Mouse (Mus musculus): ENCODE data around the gene Cltc. TPM values are rescaled to one million over a fixed set of nuclear protein-coding genes. Genes with fewer than 3 reads are reported as not detected.
"Not testable (repeated sequence)": the region's sequence is repeated elsewhere in the genome, so short reads cannot be mapped to it uniquely, and the experiment has no call there.

Cltc gene
- polyA plus RNA-seq, 1 experiment: 11.1 TPM

DNA sequence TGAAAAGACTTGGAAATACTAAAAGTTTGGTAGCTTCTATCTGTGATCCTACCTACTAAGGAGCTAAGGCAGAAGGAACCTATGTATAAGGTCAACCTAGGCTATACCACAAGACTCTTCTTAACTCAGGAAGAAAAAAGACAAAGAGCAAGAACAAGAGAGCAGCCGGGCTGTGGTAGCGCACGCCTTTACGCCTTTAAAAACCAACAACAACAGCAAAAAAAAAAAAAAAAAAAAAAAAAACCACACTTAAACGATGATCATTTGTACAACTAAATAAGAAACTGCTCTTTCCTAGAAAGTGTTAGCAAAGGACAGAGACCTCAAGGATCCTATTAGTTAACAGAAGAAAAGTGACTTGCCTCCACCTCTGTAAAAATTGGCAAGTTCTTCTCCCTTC, 15.9 kb downstream of the Cltc start:
- Histone ChIP-seq H3K4me3 (replicated peaks) (no peak overlapping the region), H3K4me1 (peaks cover 75% of the 10 kb centered on the region), H3K36me3 (replicated peaks; ENCODE audit: low read length) (peaks cover 35% of the 10 kb centered on the region), H3K9me3 (no peaks in the 10 kb centered on the region), H3K27me3 (replicated peaks) (no peaks in the 10 kb centered on the region)
- no peak for TF ChIP-seq GATA1 (IDR thresholded peaks at IDR 0.05; ENCODE audit: borderline replicate concordance, low read length)

DNA sequence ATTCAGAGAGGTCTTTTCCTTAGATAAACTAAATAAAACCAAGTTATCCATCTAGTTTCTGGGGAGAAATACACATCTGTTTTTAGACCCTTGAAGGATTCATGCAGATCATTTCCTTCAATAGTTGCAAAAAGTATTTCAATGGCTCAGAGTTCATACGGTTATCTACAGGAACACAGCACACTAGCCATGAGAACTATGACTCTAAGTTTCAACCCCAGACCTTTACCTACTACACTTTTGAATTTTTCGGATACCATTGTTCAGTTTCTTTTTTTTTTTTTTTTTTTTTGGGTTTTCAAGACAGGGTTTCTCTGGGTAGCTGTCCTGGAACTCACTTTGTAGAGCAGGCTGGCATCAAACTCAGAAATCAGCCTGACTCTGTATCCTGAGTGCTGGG, 17.9 kb downstream of the Cltc start:
- Histone ChIP-seq H3K4me3 (replicated peaks) (no peak overlapping the region), H3K9me3 (no peaks in the 10 kb centered on the region), H3K27me3 (replicated peaks) (no peaks in the 10 kb centered on the region), H3K4me1 (peaks cover 63% of the 10 kb centered on the region), H3K36me3 (replicated peaks; ENCODE audit: low read length) (peaks cover 46% of the 10 kb centered on the region)
- TF ChIP-seq GATA1 (IDR thresholded peaks at IDR 0.05; ENCODE audit: borderline replicate concordance, low read length): no peak
- no peak for TF ChIP-seq FLI1 (IDR thresholded peaks at IDR 0.05; ENCODE audit: low read length)

DNA sequence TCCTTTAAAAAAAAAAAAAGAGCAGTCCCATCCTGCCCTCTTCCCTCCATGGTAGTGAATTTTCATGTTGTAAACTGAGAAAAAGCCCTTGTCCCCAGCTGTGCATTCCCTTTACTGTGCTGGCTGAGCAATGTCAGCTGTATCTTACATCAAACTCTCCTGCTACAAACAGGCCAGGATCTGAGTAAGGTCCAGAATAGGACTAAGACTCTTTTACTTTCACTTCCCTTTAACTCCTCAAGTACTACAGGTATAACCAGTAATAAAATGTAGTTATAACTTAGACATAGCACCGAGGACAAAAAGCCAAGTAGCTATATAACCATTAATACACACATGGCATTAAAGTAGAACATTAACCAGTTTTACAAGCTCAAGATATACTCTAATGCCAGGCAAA, 18.4 kb downstream of the Cltc start:
- Histone ChIP-seq H3K27me3 (replicated peaks) (no peaks in the 10 kb centered on the region), H3K4me3 (replicated peaks) (peak overlapping the region; percentile 62), H3K4me1 (peaks cover 64% of the 10 kb centered on the region), H3K9me3 (no peaks in the 10 kb centered on the region), H3K36me3 (replicated peaks; ENCODE audit: low read length) (peaks cover 51% of the 10 kb centered on the region)
- TF ChIP-seq FLI1 (IDR thresholded peaks at IDR 0.05; ENCODE audit: low read length) (no peak), GATA1 (IDR thresholded peaks at IDR 0.05; ENCODE audit: borderline replicate concordance, low read length) (no peak)

DNA sequence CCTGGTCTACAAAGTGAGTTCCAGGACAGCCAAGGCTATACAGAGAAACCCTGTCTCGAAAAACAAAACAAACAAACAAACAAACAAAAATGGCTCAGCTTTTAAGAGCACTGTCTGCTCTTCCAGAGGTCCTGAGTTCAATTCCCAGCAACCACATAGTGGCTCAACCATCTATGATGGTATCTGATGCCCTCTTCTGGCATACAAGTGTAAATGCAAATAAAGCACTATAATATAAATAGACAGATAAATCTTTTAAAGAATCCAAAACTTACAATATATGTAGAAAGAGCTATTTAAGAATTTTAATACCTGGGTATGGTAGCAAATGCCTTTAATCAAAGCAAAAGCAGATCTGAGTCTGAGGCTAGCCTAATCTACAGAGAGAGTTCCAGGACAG, 19.1 kb downstream of the Cltc start:
- H3K27me3 ChIP-seq (replicated peaks); H3K4me3 ChIP-seq (replicated peaks); H3K9me3 ChIP-seq: not testable (repeated sequence)
- Histone ChIP-seq H3K36me3 (replicated peaks; ENCODE audit: low read length) (peaks cover 58% of the 10 kb centered on the region), H3K4me1 (peaks cover 60% of the 10 kb centered on the region)

DNA sequence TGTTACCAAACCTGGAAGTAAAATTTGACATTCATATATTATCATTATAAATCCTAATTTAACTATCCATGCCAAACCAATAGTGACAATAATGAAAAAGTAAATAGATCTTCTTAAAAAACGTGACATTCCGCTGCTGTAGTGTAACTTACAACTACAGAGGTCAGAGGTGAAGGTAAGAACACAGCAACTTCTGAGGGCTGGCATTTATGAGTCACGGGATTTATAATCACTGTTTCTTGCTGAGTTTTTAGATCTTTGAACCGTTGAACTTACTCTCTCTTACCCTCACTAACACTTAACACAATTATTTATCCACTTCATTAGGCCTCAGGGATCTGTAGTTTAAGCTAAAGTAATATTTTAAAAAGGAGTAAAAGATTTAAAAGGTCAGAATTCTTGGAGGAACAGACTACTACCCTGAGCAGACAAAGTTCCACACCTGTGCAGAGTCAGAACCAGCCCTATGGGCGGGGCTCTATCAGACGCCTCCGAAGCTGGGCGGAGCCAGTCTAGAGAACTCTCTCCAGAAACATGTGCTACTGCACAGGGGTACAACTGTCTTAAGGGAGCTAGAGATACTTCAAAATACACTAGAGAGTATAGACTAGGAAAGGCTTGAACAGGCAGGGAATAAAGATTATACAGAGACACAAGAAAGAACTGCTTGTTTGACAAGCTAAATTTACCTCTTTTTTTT, 19.9 kb downstream of the Cltc start:
- peaks cover 62% of the 10 kb centered on the region for H3K36me3 ChIP-seq (replicated peaks; ENCODE audit: low read length)
- H3K4me3 ChIP-seq (replicated peaks): no peak overlapping the region
- H3K4me1 ChIP-seq: peaks cover 53% of the 10 kb centered on the region

DNA sequence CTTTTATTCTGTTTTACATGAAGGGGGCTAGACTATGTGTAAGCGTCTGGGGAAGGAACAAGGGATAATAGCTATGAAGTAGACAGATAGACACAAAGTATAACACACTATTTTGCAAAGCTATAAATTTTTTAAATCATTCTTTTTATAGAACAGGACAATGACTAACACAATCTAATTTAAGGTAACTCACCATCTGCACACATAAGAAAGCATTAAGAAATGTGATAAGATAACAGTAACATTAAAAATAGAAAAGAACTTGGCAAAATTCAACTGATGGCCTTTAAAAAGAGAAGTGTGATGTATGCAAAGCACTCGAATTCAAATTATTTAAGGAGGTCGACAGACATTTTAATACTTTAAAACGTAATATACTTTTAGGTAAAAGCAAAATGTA, 22.4 kb downstream of the Cltc start:
- Histone ChIP-seq H3K27me3 (replicated peaks) (no peaks in the 10 kb centered on the region), H3K36me3 (replicated peaks; ENCODE audit: low read length) (peaks cover 79% of the 10 kb centered on the region), H3K4me1 (peaks cover 41% of the 10 kb centered on the region), H3K4me3 (replicated peaks) (no peak overlapping the region), H3K9me3 (no peaks in the 10 kb centered on the region)
- TF ChIP-seq FLI1 (IDR thresholded peaks at IDR 0.05; ENCODE audit: low read length) (no peak), GATA1 (IDR thresholded peaks at IDR 0.05; ENCODE audit: borderline replicate concordance, low read length) (no peak)

More for the DNA sequence above, 19.9 kb downstream of the Cltc start:
- Histone ChIP-seq H3K27me3 (replicated peaks) (no peaks in the 10 kb centered on the region), H3K9me3 (no peaks in the 10 kb centered on the region)
- TF ChIP-seq FLI1 (IDR thresholded peaks at IDR 0.05; ENCODE audit: low read length): no peak
- TF ChIP-seq GATA1 (IDR thresholded peaks at IDR 0.05; ENCODE audit: borderline replicate concordance, low read length): no peak

DNA sequence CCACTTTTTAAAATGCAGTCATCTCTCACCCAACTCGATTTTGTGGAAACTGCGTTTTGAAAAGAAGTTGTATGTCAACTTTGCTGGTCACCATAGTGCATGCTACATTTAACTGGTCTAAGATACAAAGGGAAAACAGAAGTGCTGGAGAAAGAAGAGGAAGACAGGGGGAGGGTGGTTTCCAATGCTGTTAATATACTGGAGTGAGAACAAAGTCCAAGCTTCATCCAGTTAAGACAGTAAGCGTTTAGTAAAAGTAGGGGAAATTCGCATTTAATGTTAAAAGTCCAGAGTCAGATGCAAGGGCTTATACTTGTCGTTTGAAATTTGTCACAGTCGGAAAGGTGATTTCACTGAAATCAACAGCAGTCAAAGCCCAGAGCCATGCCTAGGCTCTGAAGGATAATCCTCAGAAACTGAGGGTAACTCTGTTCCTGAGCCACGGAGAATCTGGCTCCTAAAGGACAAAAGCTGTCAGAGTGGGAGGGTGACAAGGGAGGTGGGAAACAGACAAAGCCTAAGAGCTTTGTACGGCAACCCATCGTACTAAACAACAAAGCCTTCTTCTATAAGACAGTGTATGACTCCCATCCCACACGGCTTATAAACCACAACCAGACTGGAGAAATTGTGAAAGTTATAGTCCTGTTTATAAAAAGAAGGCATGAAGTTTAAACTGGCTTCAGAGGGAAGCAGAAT, 23.0 kb downstream of the Cltc start:
- Histone ChIP-seq H3K4me3 (replicated peaks) (no peak overlapping the region), H3K4me1 (peaks cover 35% of the 10 kb centered on the region), H3K27me3 (replicated peaks) (no peaks in the 10 kb centered on the region), H3K9me3 (no peaks in the 10 kb centered on the region), H3K36me3 (replicated peaks; ENCODE audit: low read length) (peaks cover 85% of the 10 kb centered on the region)
- TF ChIP-seq GATA1 (IDR thresholded peaks at IDR 0.05; ENCODE audit: borderline replicate concordance, low read length): no peak

DNA sequence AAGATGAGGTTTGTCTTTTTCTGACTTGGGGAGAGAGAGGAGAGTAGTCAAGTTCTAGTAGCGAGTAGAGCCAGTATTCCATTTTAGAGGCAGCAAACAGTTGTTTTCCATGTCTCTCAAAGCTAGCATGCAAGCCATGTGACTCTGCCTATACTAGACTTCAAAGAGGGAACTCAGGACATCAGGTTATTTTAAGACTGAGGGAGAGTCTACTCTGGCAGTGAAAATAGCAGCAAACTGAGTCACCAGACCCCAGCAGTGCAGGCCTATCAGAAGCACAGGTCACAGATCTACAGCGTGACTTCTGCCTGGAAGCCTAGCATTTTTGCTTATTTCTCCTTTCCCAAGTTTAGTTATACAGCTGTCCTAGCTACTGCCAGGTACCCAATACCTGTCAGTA, 25.9 kb downstream of the Cltc start:
- peaks cover 95% of the 10 kb centered on the region for H3K36me3 ChIP-seq (replicated peaks; ENCODE audit: low read length)
- no peak overlapping the region for H3K4me3 ChIP-seq (replicated peaks)
- TF ChIP-seq FLI1 (IDR thresholded peaks at IDR 0.05; ENCODE audit: low read length): no peak
- no peak for TF ChIP-seq GATA1 (IDR thresholded peaks at IDR 0.05; ENCODE audit: borderline replicate concordance, low read length)
- H3K27me3 ChIP-seq (replicated peaks): no peaks in the 10 kb centered on the region
- peaks cover 25% of the 10 kb centered on the region for H3K4me1 ChIP-seq
- no peaks in the 10 kb centered on the region for H3K9me3 ChIP-seq

DNA sequence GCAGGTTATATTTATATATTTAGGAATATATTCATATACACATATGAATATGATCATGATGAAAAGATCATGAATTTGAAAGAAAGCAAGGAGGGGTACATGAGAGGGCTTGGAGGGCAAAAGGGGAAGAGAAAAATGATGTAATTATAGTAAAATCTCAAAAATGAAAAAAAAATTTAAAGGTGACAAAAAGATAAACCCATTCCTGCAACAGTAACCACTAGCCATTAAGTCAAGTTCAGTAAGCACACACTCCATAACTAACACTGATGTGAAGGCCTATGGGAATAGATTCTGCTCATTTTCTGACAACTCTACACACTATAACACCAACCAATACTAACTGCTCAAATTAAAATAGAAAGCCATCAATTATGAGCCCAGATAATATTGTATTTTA, 31.8 kb downstream of the Cltc start:
- no peaks in the 10 kb centered on the region for H3K4me1 ChIP-seq
- no peak overlapping the region for H3K4me3 ChIP-seq (replicated peaks)
- H3K36me3 ChIP-seq (replicated peaks; ENCODE audit: low read length): peaks cover 96% of the 10 kb centered on the region
- H3K9me3 ChIP-seq: no peaks in the 10 kb centered on the region
- TF ChIP-seq FLI1 (IDR thresholded peaks at IDR 0.05; ENCODE audit: low read length) (no peak), GATA1 (IDR thresholded peaks at IDR 0.05; ENCODE audit: borderline replicate concordance, low read length) (no peak)
- H3K27me3 ChIP-seq (replicated peaks): no peaks in the 10 kb centered on the region

DNA sequence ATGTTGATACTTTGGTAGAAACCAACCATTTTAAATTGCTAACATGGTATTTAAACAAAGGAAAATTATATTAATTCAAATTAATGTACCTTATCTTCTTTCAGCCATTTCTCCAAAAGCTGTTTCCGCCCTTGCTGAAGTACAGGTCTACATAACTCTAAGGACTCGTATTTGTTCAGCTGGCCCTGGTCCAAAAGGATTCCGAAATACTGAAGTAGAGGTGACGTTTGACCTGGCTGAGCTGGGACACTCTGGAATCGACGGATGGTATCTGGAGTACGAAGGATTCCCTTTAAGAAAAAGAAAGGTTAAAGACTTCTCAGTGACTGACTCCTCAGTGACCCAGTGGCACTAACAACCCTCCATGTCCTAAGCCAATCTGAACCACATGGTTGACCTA, 32.4 kb downstream of the Cltc start:
- no peak overlapping the region for H3K4me3 ChIP-seq (replicated peaks)
- H3K9me3 ChIP-seq: no peaks in the 10 kb centered on the region
- H3K27me3 ChIP-seq (replicated peaks): no peaks in the 10 kb centered on the region
- no peak for TF ChIP-seq FLI1 (IDR thresholded peaks at IDR 0.05; ENCODE audit: low read length)
- TF ChIP-seq GATA1 (IDR thresholded peaks at IDR 0.05; ENCODE audit: borderline replicate concordance, low read length): no peak
- no peaks in the 10 kb centered on the region for H3K4me1 ChIP-seq
- H3K36me3 ChIP-seq (replicated peaks; ENCODE audit: low read length): peaks cover 96% of the 10 kb centered on the region
